Mouse (Mus musculus): Measurements from ENCODE around the gene Gm49405.

The Gm49405 gene

GRCm38 (mm10) chr19:3988066-3988465 is 12.4 kb upstream of the Gm49405 start:
- no peak for DNase-seq (ENCODE audit: low spot score in 2 of 2)

GRCm38 (mm10) chr19:3988750-3989149 is 11.7 kb upstream of the Gm49405 start:
- no peak for DNase-seq (ENCODE audit: low spot score in 2 of 2)

GRCm38 (mm10) chr19:3990804-3991203 is 9.6 kb upstream of the Gm49405 start:
- no peak for DNase-seq (ENCODE audit: low spot score in 2 of 2)

- no peak for DNase-seq (ENCODE audit: low spot score in 2 of 2)
These were observed 8.9 kb upstream of the Gm49405 start for GRCm38 (mm10) chr19:3991562-3991961.

- no peak for DNase-seq (ENCODE audit: low spot score in 2 of 2)
These were observed 8.5 kb upstream of the Gm49405 start for GRCm38 (mm10) chr19:3991966-3992365.

GRCm38 (mm10) chr19:3992416-3992815 is 8.0 kb upstream of the Gm49405 start, which contains the start of gene Tbx10:
Gene Tbx10, plus strand, starts transcription at chr19:3992752.
- DNase-seq (ENCODE audit: low spot score in 2 of 2) = no peak

- no peak for DNase-seq (ENCODE audit: low spot score in 2 of 2)
These were observed 5.5 kb upstream of the Gm49405 start for GRCm38 (mm10) chr19:3994932-3995331.

GRCm38 (mm10) chr19:3995505-3995904 is 4.9 kb upstream of the Gm49405 start:
- DNase-seq (ENCODE audit: low spot score in 2 of 2) = no peak

GRCm38 (mm10) chr19:3996106-3996505 is 4.3 kb upstream of the Gm49405 start:
- DNase-seq (ENCODE audit: low spot score in 2 of 2) = no peak

GRCm38 (mm10) chr19:3996747-3997146 is 3.7 kb upstream of the Gm49405 start:
- no peak for DNase-seq (ENCODE audit: low spot score in 2 of 2)

- DNase-seq (ENCODE audit: low spot score in 2 of 2) = no peak
These were observed 3.2 kb upstream of the Gm49405 start for GRCm38 (mm10) chr19:3997231-3997630.

GRCm38 (mm10) chr19:3998335-3998734 is 2.1 kb upstream of the Gm49405 start:
- no peak for DNase-seq (ENCODE audit: low spot score in 2 of 2)

- no peak for DNase-seq (ENCODE audit: low spot score in 2 of 2)
These were observed 1.2 kb upstream of the Gm49405 start for GRCm38 (mm10) chr19:3999121-3999730.

- DNase-seq (ENCODE audit: low spot score in 2 of 2) = no peak
These were observed 611 bp downstream of the Gm49405 start for GRCm38 (mm10) chr19:4000949-4001525.

- DNase-seq (ENCODE audit: low spot score in 2 of 2) = no peak
These were observed 1.3 kb downstream of the Gm49405 start for GRCm38 (mm10) chr19:4001752-4002151.

- no peak for DNase-seq (ENCODE audit: low spot score in 2 of 2)
These were observed 2.7 kb downstream of the Gm49405 start, which contains the start of gene Doc2g for GRCm38 (mm10) chr19:4003112-4003511. Gene Doc2g, plus strand, starts transcription at chr19:4003313.

GRCm38 (mm10) chr19:4003641-4004040 is 3.2 kb downstream of the Gm49405 start:
- no peak for DNase-seq (ENCODE audit: low spot score in 2 of 2)

GRCm38 (mm10) chr19:4004331-4004730 is 3.9 kb downstream of the Gm49405 start:
- DNase-seq (ENCODE audit: low spot score in 2 of 2) = no peak

- DNase-seq (ENCODE audit: low spot score in 2 of 2) = no peak
These were observed 4.7 kb downstream of the Gm49405 start for GRCm38 (mm10) chr19:4005091-4005490.

GRCm38 (mm10) chr19:4005971-4006370 is 5.5 kb downstream of the Gm49405 start:
- DNase-seq (ENCODE audit: low spot score in 2 of 2) = no peak

GRCm38 (mm10) chr19:4011086-4011485 is 10.7 kb downstream of the Gm49405 start:
- no peak for DNase-seq (ENCODE audit: low spot score in 2 of 2)

GRCm38 (mm10) chr19:4012432-4013022 is 12.1 kb downstream of the Gm49405 start, which contains the start of gene Ndufv1:
Gene Ndufv1, minus strand, starts transcription at chr19:4012806.
- peak; percentile 98 to 99 for DNase-seq (ENCODE audit: low spot score in 2 of 2)

GRCm38 (mm10) chr19:4013066-4013465 is 12.6 kb downstream of the Gm49405 start:
- DNase-seq (ENCODE audit: low spot score in 2 of 2) = no peak

Data from right cerebral cortex, postnatal 10 days (tissue).